Mouse (Mus musculus) erythroid progenitor cell, adult 5-6 weeks (primary cell): ENCODE results near the gene Mkln1. TPM values are rescaled to one million over a fixed set of nuclear protein-coding genes. Genes with fewer than 3 reads are reported as not detected.

ENCODE experiments used
- ATAC-seq: replicated peaks from 2 replicates; pipeline ENCODE4 v1.8.0; 2016; ENCODE audit warnings: moderate number of reproducible peaks, mild to moderate bottlenecking, moderate TSS enrichment, inconsistent platforms; ENCODE audit not compliant: poor library complexity, low FRiP score, severe bottlenecking
- total RNA-seq, 2 experiments: library from RNA; stranded (forward) in 1 of 2; stranded (reverse) in 1 of 2; fragments of 150-400 nt in 1 of 2; fragments of 186-747, 209-891 nt in 1 of 2; gene quantifications; 2 replicates each; pipeline versions ENCODE4 v1.2.3 to v1.2.4; 2015 to 2017; ENCODE audit warnings: low replicate concordance in 2 of 2

The Mkln1 gene
- total RNA-seq, 2 experiments from 2014 or later: 214 to 218 TPM

GRCm38 (mm10) chr6:31500260-31500659 is 101.7 kb downstream of the Mkln1 start:
- no peak for ATAC-seq

DNA sequence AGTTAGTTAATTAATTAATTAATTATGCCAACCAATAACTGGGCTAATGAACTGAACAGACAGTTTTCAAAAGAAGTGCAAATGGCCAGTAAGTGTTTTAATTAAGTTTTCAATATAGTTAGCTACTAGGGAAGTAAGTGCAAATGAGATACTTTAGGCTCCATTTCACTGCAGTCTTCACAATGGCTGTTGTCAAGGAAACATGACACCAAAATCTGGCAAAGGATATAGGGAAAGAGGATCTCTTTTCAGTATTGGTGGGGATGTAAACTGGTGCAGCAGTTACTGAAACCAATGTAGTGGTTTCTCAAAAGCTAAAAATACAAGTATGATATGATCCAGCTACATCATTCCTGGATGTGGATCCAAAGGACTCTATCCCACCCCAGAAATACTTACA is 102.2 kb downstream of the Mkln1 start:
- no peak for ATAC-seq

DNA sequence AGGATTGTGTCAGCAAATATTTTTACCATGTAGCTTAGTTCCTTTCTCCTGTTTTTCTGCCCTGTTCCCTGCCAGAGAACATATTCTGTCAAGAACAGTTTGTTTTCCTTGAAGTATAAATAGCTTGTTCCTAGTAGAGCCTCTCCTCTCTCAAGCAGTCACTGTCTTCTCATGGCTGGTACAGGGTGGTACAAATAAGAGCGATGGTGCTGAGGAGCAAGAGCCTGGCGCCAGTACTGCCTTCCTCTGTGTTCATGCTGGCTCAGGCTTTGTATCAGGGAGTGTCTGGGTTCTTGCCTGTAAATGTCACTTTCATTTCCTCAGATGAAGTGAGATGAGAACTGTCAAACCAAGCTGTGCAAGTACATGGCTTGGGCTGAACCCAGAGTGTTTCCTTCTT is 104.1 kb downstream of the Mkln1 start:
- ATAC-seq: no peak

GRCm38 (mm10) chr6:31513726-31514125 is 115.2 kb downstream of the Mkln1 start:
- no peak for ATAC-seq

DNA sequence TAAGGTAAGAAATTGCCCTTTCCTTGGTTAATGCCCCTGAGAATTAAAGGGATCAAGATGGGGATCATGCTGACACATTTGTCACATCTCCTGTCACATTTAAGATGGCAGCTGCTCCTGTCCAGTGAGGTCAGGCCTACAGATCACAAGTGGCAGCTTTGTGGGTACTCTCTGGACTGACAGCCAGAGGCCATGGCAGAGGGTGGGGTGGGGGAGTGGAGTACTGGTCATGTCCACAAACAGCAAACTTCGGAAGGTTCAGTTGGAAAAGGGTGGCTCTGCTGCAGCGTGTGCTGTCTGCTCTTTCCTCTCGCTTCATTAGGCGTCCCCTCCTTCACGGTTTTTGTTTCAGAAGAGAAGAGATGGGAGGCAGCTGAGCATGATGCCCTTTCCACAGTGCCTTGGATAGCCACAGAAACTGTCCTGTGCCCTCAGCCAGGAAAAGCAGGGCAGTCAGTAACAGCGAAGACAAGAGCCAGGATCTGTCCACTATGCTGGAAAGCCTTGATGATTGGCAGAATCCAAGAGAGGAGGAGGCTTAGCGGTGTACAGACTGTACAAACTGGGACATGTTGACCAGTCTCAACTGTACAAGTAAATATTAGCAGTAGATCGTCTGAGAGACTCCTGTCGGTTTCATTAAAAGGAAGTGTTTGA is 119.3 kb downstream of the Mkln1 start:
- no peak for ATAC-seq

GRCm38 (mm10) chr6:31518338-31518698 is 119.8 kb downstream of the Mkln1 start:
- no peak for ATAC-seq

GRCm38 (mm10) chr6:31519001-31519471 is 120.5 kb downstream of the Mkln1 start:
- ATAC-seq: peak; percentile 81

- no peak for ATAC-seq
These were observed 122.1 kb downstream of the Mkln1 start for GRCm38 (mm10) chr6:31520486-31521215.

GRCm38 (mm10) chr6:31521491-31522355 is 123.2 kb downstream of the Mkln1 start:
- ATAC-seq: no peak

GRCm38 (mm10) chr6:31522478-31522877 is 123.9 kb downstream of the Mkln1 start:
- ATAC-seq: no peak

GRCm38 (mm10) chr6:31523039-31523438 is 124.5 kb downstream of the Mkln1 start:
- ATAC-seq: no peak

DNA sequence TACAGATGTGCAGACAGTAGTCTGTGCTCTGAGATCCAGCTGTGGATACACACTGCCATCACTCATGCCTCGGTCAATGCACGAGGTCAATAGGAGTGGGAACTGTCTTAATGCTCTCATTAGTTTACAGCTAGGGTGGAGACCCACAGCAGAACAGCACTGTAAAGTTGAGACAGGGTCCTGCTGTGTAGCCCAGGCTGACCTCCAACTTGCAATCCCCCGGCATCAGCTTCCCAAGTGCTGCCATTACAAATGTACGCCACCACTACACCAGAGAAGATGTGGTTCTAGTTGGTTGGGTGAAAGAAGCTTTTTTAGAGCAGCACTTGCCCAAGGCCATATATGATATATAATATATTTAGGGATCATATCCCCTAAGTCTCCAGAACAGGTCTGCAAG is 125.1 kb downstream of the Mkln1 start:
- no peak for ATAC-seq

- ATAC-seq: no peak
These were observed 125.6 kb downstream of the Mkln1 start for GRCm38 (mm10) chr6:31524121-31524520.

DNA sequence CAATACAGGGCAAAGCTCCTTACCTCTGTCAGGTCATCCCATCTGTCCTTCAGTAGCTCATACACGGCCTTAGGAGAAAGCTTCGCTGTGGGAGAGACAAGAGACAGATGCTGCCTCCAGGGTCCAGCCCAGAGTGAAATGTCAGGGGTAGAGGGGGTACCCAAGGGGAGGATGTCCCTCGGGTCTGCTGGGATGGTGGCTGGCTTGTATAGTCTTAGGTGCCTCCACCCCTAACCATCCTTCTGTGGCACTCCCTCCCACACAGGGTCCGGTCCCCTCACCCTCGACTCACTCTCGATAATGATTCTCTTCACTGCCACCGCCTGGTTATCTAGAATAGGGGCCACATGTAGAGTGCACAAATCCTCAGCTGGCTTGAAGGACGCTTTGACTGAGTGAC is 126.1 kb downstream of the Mkln1 start:
- ATAC-seq: no peak

GRCm38 (mm10) chr6:31525231-31525900 is 126.8 kb downstream of the Mkln1 start:
- peak; percentile 77; the same call in 1 of the 2 replicates for ATAC-seq

GRCm38 (mm10) chr6:31526929-31527328 is 128.4 kb downstream of the Mkln1 start:
- no peak for ATAC-seq

- ATAC-seq: no peak
These were observed 129.4 kb downstream of the Mkln1 start for GRCm38 (mm10) chr6:31527897-31528296.

GRCm38 (mm10) chr6:31528339-31528738 is 129.8 kb downstream of the Mkln1 start:
- ATAC-seq: no peak

GRCm38 (mm10) chr6:31531880-31532279 is 133.3 kb downstream of the Mkln1 start:
- ATAC-seq: no peak

DNA sequence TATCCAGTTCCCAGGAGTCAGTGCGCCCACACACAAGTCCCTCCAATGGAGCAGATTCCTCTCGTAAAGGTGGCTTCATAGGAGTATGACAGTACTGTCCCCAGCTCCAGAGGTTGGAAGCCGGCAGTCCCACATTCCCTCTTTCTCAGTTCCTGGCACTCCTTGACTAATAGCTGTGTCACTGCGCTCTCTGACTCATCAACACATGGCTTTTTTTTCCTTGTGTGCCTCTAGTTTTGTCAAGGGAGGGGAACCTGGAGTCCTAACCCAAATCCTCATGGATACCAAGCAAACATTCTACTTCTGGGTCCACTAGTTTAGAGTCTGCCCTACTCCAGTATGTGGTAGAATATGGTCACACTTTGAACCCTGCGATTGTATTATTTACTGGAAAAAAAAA is 136.2 kb downstream of the Mkln1 start:
- no peak for ATAC-seq
